8 mouse cellular contexts compared by ENCODE assay signal in genomic region chr13:32479118-32479818, GRCm38 (mm10).
DNase-seq lines count a peak whose midpoint lies in the region; ATAC-seq and TF ChIP-seq lines count a peak whose summit lies in the region.

No protein-coding gene starts in this region.

- H3K79me2 ChIP-seq in heart, adult 2 months (replicated peaks; ENCODE audit: control insufficient read depth, insufficient read depth, low read length) = no peaks in the 10 kb centered on the region

- peaks cover 3% of the 10 kb centered on the region for H3K4me1 ChIP-seq in heart, adult 2 months (ENCODE audit: control insufficient read depth, insufficient read depth, low read length)
- peaks cover 3% of the 10 kb centered on the region; the same call in 1 of the 2 replicates for H3K4me1 ChIP-seq in heart, embryonic 12.5 days (replicated peaks)

- no peak overlapping the region for H3K4me2 ChIP-seq in heart, embryonic 12.5 days

- H3K9ac ChIP-seq in heart, adult 2 months (ENCODE audit: low read depth, low read length) = no peak overlapping the region
- H3K9ac ChIP-seq in heart, embryonic 12.5 days = no peak overlapping the region

- H3K36me3 ChIP-seq in heart, adult 2 months (ENCODE audit: control insufficient read depth, insufficient read depth, low read length) = no peaks in the 10 kb centered on the region
- H3K36me3 ChIP-seq in heart, embryonic 12.5 days = no peaks in the 10 kb centered on the region

- WGBS in heart, adult 2 months = 54% methylated on average over 8 of the region's 8 CpGs
- 70% methylated on average over 8 of the region's 8 CpGs for WGBS in heart, embryonic 12.5 days

- peak; percentile 55 to 64 for DNase-seq in heart, adult 2 months
- DNase-seq in Patski (ENCODE audit: low read depth, low spot score) = peak; percentile 83
- DNase-seq in gastrocnemius, postnatal 14 days = peak; percentile 40
- peak; percentile 34 for DNase-seq in layer of hippocampus, adult 9-11 months
- DNase-seq in T-cell, adult 2 months (ENCODE audit: low spot score) = no peak

- H3K27ac ChIP-seq in heart, adult 2 months = peak overlapping the region; percentile 57
- no peak overlapping the region for H3K27ac ChIP-seq in heart, embryonic 12.5 days (ENCODE audit: poor library complexity, severe bottlenecking)

- intact Hi-C loops in heart, adult 2 months (cut with DNase I) = no loop called here
- intact Hi-C loops in gastrocnemius, postnatal 14 days (cut with DNase I; ENCODE audit: low total_unique reads) = no loop called here

- no peak for TF ChIP-seq EP300 in heart, adult 2 months (IDR thresholded peaks at IDR 0.05; ENCODE audit: insufficient read depth, low read depth, low read length)

- in situ Hi-C loops in Patski (cut with MboI; ENCODE audit: low pct_unique_long_range_greater_than_20kb) = no loop called here

- H3K4me3 ChIP-seq in heart, adult 2 months = no peak overlapping the region
- no peak overlapping the region for H3K4me3 ChIP-seq in heart, embryonic 12.5 days

- no peak for TF ChIP-seq POLR2A in heart, adult 2 months (IDR thresholded peaks at IDR 0.05; ENCODE audit: insufficient read depth, low read depth, low read length)

- CTCF ChIA-PET in Patski (lab: Charles Lee) = interaction anchor here (1.0 kb wide), 1 partner anchor 124 kb away, joined by 3 read pairs; no protein-coding TSS in a partner anchor

- H3K9me3 ChIP-seq in heart, embryonic 12.5 days (replicated peaks) = no peaks in the 10 kb centered on the region

- no peaks in the 10 kb centered on the region for H3K27me3 ChIP-seq in heart, adult 2 months (ENCODE audit: control insufficient read depth, insufficient read depth, low read length)
- H3K27me3 ChIP-seq in heart, embryonic 12.5 days (replicated peaks) = no peaks in the 10 kb centered on the region; the same call in 1 of the 2 replicates
- H3K27me3 ChIP-seq in Patski = no peaks in the 10 kb centered on the region

- POLR2A ChIA-PET in Patski (lab: Charles Lee) = no interaction called here

- ATAC-seq in heart, embryonic 12.5 days (ENCODE audit: insufficient number of reproducible peaks, low FRiP score) = no peak
- peak; percentile 89 for ATAC-seq in Patski
- ATAC-seq in erythroid progenitor cell, adult 5-6 weeks (replicated peaks; ENCODE audit: low FRiP score, poor library complexity, severe bottlenecking) = no peak
- no peak for ATAC-seq in activated CD4-positive, CD25-positive, alpha-beta regulatory T cell, adult 4 months

- no peak for TF ChIP-seq CTCF in heart, adult 2 months (IDR thresholded peaks at IDR 0.05)
- no peak for TF ChIP-seq CTCF in Patski (IDR thresholded peaks at IDR 0.05)
